In the genomic region with DNA sequence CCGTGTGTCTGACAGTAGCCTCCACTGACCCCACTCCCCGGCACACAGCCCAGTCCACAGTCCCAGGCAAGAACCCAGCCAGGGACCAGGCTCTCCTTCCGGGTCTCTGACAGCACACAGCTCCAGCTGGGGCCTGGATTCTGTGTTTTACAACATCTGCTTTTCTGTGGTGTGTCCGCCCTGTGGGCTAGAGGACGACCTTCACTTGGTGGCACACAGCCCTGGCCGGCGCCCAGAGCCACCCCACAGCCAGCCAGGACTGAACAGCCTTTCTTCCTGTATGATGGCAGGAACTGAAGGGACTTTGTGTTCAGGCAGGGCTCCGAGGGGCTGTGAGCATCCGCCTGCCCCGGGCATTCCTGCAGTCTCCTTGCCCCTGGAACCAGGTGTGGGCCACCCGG, we compare ENCODE assay signal across 7 mouse cellular contexts. TPM values are rescaled to one million over a fixed set of nuclear protein-coding genes. Genes with fewer than 3 reads are reported as not detected.
DNase-seq lines count a peak whose midpoint lies in the region; ATAC-seq and TF ChIP-seq lines count a peak whose summit lies in the region.

No protein-coding gene starts in this region.

- WGBS in embryonic facial prominence, embryonic 13.5 days, result 39% methylated on average over 11 of the region's 11 CpGs
- 59% methylated on average over 11 of the region's 11 CpGs for WGBS in heart, postnatal 0 days

- H3K4me3 ChIP-seq in embryonic facial prominence, embryonic 13.5 days, result no peak overlapping the region
- H3K4me3 ChIP-seq in heart, postnatal 0 days (ENCODE audit: low read depth, low read length), result no peak overlapping the region

- no peak for TF ChIP-seq EP300 in heart, postnatal 0 days (IDR thresholded peaks at IDR 0.05; ENCODE audit: low read depth)

- 0 out of 2 replicates have a peak overlapping the region, but pooled peaks have one; percentile 32 for H3K9ac ChIP-seq in embryonic facial prominence, embryonic 13.5 days
- no peak overlapping the region for H3K9ac ChIP-seq in heart, postnatal 0 days (replicated peaks; ENCODE audit: low read depth, low read length)

- intact Hi-C loops in left cerebral cortex, postnatal 36 days (cut with DNase I), result no loop called here

- H3K9me3 ChIP-seq in embryonic facial prominence, embryonic 13.5 days, result no peaks in the 10 kb centered on the region
- H3K9me3 ChIP-seq in heart, postnatal 0 days (replicated peaks; ENCODE audit: control insufficient read depth, low read length), result no peaks in the 10 kb centered on the region

- H3K27me3 ChIP-seq in embryonic facial prominence, embryonic 13.5 days, result no peaks in the 10 kb centered on the region
- no peaks in the 10 kb centered on the region for H3K27me3 ChIP-seq in heart, postnatal 0 days (ENCODE audit: control insufficient read depth, insufficient read depth, low read length)

- peaks cover 55% of the 10 kb centered on the region for H3K36me3 ChIP-seq in embryonic facial prominence, embryonic 13.5 days
- H3K36me3 ChIP-seq in heart, postnatal 0 days (replicated peaks; ENCODE audit: control insufficient read depth, insufficient read depth, low read length), result peaks cover 5% of the 10 kb centered on the region; the same call in 1 of the 2 replicates

- no peak for ATAC-seq in embryonic facial prominence, embryonic 13.5 days (ENCODE audit: insufficient number of reproducible peaks, insufficient read depth, low FRiP score, low TSS enrichment, low read depth)
- ATAC-seq in heart, postnatal 0 days (ENCODE audit: insufficient read depth, low read depth), result peak; percentile 47

- peak overlapping the region; percentile 52 for H3K27ac ChIP-seq in embryonic facial prominence, embryonic 13.5 days
- 0 out of 2 replicates have a peak overlapping the region, but pooled peaks have one; percentile 26 for H3K27ac ChIP-seq in heart, postnatal 0 days (ENCODE audit: low read depth)

- H3K4me2 ChIP-seq in embryonic facial prominence, embryonic 13.5 days, result no peak overlapping the region
- H3K4me2 ChIP-seq in heart, postnatal 0 days (ENCODE audit: low read depth, low read length), result no peak overlapping the region

- peaks cover 30% of the 10 kb centered on the region for H3K4me1 ChIP-seq in embryonic facial prominence, embryonic 13.5 days
- 0 out of 2 replicates have a peak, but pooled peaks cover 14% of the 10 kb centered on the region for H3K4me1 ChIP-seq in heart, postnatal 0 days (ENCODE audit: control insufficient read depth, insufficient read depth)

- peak; percentile 66 for DNase-seq in ovary, postnatal 36 days (ENCODE audit: low spot score)
- no peak for DNase-seq in ovary, postnatal 10 days (ENCODE audit: low spot score)
- no peak for DNase-seq in heart, postnatal 0 days (ENCODE audit: low spot score)
- peak; percentile 40 to 49 for DNase-seq in left cerebral cortex, postnatal 36 days (ENCODE audit: low spot score in 2 of 2)
- peak; percentile 54 for DNase-seq in right cerebral cortex, postnatal 4 days
- no peak for DNase-seq in thymus, adult 18-20 months

- no peak for TF ChIP-seq CTCF in heart, postnatal 0 days (IDR thresholded peaks at IDR 0.05; ENCODE audit: low read depth)

RNA-seq across cellular contexts. Expression of a gene that starts 22.2 kb away (rescaled TPM):
- polyA plus RNA-seq in embryonic facial prominence, embryonic 13.5 days (2015; fragmentation: Nextera tagmentation; extraction: Ambion mirVana), result 3.9 and 6.0 TPM in 2 replicates
- total RNA-seq in heart, postnatal 0 days (2014; rRNA removed; ENCODE audit: low replicate concordance), result 3.7 TPM in 1 of 2 replicates, not detected in the other
- 1.2 and 1.3 TPM in 2 replicates for polyA plus RNA-seq in heart, postnatal 0 days (2015; fragmentation: Nextera tagmentation; extraction: Ambion mirVana)
- total RNA-seq in left cerebral cortex, postnatal 36 days (2021), result under 1 TPM; 0.74 to 0.75 TPM

RNA-seq across cellular contexts. Expression of a gene that starts 28.2 kb away (rescaled TPM):
- 18.8 and 20.7 TPM in 2 replicates for polyA plus RNA-seq in embryonic facial prominence, embryonic 13.5 days (2015; fragmentation: Nextera tagmentation; extraction: Ambion mirVana)
- total RNA-seq in heart, postnatal 0 days (2014; rRNA removed; ENCODE audit: low replicate concordance), result 7.3 and 14.8 TPM in 2 replicates
- 5.6 and 6.5 TPM in 2 replicates for polyA plus RNA-seq in heart, postnatal 0 days (2015; fragmentation: Nextera tagmentation; extraction: Ambion mirVana)
- total RNA-seq in left cerebral cortex, postnatal 36 days (2021), result 10 to 100 TPM; 11.8 to 12.0 TPM

Comparison
In these comparisons a context has a peak if more than half of its experiments do, and no peak if none do; other contexts are left out.
1. DNase-seq: peak in ovary, postnatal 36 days (single experiment), left cerebral cortex, postnatal 36 days (2 of 2) and right cerebral cortex, postnatal 4 days (single experiment); none in ovary, postnatal 10 days (single experiment), heart, postnatal 0 days (single experiment) and thymus, adult 18-20 months (0 of 2).